Mouse (Mus musculus): ENCODE measurements at regions not wholly inside any gene's neighbourhood (a gene's known extent, or its start where the extent isn't known, plus 50 kb on each side); places are given as distances from the start of the nearest gene placed in this dataset.

DNA sequence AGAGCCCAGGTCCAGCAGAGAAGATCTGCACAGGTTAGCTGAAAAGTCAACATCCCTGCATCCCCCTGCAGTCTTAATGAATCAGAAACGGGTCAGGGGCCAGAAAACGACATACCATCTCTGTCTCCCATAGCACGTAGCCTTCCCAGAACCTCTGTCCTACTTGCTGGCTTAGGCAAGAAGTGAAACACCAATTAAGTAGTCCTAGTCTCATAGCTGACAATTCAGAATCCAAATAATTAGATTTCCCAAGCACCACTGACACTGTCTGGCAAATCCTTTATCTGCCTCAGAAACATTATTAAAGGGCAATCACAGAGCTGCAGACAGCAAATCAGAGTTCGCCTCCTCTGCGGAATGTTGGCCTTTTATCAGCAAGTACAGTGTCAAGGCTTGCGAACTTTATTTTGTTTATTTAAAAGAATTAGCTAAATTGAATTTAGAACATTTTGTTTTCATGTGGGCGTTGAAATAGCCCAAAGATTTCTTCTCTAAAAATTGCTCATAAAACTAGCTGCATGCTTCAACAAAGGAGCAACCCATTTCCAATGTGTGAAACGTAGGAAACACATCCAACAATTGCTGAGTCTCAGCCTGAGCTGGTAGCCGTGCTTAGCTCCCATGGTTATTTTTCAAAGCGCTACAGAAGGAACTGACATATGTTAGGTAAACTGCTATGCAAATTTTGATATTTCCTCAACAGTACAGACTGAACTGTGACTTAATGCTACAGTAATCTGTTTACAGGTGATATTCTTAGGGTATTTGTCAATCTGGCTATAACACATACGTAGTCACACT is 411.2 kb downstream of the Ipo11 start:
- DNase-seq (ENCODE audit: low spot score in 2 of 2), result no peak

DNA sequence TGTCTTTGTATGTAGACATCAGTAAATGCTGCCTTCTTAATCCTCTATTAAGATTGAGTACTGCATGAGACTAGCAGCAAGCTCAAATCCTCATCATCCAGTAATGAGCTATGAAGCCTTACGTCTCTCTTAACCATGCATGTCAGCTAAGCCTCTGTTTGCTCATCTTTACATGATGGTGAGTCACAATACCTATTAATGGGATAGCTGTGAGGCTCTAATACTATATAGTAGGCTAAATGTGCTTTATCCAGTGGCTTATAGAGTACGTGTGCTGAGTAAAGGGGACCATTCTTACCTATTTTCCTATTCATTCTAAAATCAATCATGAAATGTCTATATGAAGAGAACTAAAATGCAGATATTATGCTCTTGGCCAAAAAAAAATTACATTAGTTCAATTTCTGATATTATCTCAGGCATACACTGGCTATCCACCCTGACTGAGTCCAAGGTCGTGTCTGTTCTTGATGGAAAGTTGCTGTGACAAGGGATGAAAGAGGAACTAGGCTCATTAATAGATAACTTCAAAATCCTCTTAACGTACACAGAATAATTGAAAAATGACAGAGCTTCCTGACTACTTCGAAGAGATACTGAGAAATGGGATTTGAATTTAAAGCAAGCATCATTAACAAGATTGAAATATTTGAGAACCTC is 422.1 kb downstream of the Ipo11 start:
- no peak for DNase-seq (ENCODE audit: low spot score in 2 of 2)

DNA sequence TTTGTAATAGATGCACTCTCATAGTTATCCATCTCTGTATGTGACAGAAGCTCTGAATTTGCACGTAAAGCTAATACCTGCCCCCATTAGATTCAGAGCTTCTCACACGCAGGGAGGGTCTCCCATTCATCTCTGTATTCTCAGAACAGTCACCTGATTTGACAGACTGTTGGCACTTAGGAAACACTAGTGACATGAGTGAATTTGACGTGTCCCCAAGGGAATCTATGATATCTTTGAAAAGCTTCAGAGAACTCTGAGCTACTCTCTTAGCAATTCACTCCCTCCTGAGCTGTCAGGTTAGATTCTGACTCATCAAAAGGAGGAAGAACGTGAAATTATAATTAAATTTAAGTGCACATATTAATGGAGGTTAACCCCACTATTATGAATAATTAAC is 423.1 kb downstream of the Ipo11 start:
- DNase-seq (ENCODE audit: low spot score in 2 of 2), result no peak

DNA sequence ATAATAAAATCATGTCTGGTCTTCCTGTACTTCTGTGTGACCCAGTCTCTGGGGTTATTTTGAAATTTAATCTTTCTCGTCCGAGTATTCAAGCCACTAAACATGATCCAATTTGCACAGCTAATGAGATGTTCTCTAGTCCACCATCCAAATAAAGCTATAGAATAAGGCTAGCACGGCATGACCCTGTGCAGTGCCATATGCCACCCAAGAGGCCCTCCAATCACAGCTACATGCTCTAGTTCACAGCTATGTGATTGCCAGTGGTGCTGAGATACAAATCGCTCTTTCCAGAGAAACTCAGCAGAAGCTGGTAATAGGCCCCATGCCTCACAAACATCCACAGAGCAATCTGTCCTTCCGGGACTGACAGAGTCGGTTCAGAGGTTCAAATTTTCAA is 426.3 kb downstream of the Ipo11 start:
- no peak for DNase-seq (ENCODE audit: low spot score in 2 of 2)

DNA sequence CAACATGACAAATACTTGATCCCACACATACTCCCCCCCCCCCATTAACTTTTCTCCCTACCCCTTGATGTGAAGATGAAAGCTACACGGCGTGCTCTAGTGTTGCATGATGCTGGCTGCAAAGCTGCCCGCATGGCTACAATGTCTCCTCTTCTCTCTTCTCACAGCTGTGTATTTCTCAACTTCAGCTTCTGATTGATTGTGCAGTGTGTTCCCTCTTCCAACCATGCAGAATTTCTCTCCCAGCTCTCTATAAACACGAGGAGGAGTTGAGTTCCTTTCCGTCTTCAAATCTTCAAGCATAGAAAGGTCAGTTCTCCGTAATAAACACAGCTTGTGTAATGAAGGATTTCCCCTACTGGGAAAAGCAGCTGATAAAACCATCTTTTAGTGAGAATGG is 435.5 kb downstream of the Ipo11 start:
- DNase-seq (ENCODE audit: low spot score in 2 of 2), result no peak

DNA sequence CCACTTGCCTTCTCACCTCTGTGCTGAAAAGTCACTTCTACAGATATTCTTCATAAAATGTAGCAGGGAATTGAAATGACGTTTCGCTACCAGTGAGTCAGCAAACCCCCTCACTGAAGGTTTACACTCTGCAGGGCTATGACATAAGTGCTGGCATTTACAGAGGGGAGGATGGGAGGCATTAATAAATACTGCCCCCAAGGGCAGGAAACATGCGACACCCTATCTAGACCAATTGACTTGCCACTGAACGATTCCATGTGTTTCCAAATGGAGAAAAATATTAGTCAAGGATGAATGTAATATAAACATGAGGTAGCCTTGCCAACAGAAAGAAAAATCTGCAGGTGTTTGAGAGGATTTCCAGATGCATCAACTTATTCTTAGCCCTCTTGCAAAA is 465.5 kb downstream of the Ipo11 start:
- DNase-seq (ENCODE audit: low spot score in 2 of 2), result no peak

DNA sequence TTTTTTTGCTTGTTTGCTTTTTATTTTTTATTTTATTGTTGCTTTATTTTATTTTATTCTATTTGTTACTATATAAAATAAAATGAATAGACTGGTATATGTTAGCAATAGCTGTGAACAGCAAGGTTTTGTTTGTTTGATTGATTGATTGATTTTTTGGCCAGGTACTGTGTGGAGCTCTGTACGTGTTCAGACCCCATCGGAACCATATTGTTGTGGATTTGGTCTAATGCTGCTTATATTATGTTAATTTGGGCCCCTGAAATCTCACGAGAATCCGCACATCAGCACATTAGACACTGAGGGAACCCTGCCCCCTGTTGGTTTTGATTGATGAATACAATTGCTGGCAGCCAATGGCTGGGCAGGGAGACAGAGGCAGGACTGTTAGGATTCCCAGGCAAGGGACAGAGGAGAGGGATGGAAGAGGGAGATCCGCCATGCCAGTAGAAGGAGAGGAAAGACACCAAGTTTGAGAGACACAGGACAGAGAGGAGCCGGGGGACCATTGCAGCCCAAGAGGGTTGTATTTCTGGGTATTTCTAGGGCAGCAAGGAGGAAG is 482.3 kb downstream of the Ipo11 start:
- DNase-seq (ENCODE audit: low spot score in 2 of 2), result no peak

DNA sequence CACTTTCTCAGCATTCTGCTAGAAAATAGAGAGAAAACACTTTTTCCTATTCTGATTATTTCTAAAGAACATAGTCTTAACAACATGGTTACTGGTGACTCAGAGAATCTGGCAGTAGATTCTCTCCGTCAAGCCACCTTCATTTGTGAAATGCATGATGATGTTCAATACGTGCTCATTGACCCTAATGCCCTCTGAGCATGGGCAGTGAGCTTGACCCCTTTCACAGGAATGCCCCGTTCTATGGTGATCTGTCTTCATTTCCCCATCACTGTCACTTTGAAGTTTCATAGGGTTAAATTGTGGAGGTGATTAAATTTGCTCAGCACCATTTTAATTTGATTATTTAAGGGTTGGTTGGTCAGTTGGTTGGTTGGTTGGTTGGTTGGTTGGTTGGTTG is 504.6 kb downstream of the Ipo11 start:
- DNase-seq (ENCODE audit: low spot score in 2 of 2), result no peak

DNA sequence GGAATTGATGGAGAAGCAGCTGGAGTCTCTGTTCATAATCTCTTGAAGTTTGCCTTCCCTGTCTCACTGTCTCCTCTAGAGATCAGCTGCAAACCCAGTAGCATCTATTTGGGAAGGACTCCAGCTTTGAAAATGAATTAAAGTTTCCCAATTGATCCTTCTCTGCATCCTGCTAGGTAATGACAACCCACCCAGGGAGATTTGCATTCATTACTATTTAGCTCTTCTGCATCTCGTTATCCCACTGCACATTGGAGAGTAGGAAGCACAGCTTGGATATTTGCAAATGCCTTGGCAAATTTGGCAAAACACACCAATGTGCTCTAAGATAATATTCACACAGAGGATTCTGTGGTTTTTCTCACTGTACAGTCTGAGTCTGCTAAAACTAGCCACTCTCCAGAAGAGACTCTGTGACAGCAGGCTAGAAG is 530.1 kb downstream of the Ipo11 start:
- no peak for DNase-seq (ENCODE audit: low spot score in 2 of 2)

DNA sequence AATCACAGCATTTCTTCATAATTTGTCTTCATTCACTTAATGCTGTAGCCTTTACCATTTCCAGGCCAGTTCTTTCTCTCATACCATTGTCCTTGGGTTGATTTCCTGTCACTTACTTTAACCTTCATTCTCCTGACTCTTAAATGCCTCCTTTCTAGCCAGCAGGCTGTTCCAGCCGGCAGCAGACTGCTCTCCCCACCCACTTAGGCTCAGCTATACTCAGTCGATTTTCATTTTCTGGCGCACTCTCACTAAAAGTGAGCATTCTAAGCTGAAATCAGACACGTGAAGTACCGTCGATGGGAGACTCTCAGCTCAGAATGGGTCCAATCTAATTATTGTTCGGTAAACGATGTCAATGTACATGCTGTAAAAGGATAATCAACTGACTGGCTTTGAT is 544.1 kb downstream of the Ipo11 start:
- no peak for DNase-seq (ENCODE audit: low spot score in 2 of 2)

DNA sequence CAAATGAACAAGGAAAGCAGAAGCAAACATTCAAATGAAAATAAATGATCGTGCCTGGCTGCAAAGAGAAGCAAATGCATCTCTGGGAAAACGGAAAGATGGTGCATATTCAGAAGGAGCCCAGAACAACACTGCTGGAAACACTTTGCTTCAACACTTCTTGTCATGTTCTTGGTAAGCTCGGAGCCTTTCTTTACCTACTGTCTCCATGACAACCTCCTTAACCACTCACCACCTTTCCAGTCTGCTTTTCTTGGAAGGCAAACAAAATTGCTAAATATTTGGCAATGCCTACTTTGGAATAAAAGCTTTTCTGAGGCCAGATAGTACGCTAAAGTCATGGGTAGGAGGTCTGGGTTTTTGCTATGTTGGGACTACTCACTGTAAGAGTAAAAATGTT is 548.1 kb downstream of the Ipo11 start:
- no peak for DNase-seq (ENCODE audit: low spot score in 2 of 2)

DNA sequence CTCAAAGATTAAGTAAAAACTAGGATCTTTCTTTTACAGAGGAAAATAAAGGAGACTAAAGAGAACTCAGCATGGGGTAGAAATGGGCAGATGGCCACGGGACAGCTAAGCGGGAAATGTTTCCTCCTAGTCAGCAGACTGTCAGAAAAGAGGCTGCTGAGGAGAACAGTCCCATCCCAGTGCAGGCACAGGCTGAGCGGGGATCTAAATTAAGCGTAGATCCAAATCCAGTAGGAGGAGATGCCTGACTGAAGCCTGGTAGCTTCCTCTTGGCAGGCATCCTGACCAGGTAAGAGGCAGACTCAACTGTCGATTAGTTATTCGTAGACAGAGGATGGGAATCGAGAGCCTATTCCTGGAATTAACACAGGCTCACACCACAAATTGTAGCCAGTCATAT is 569.2 kb downstream of the Ipo11 start:
- DNase-seq (ENCODE audit: low spot score in 2 of 2), result no peak

DNA sequence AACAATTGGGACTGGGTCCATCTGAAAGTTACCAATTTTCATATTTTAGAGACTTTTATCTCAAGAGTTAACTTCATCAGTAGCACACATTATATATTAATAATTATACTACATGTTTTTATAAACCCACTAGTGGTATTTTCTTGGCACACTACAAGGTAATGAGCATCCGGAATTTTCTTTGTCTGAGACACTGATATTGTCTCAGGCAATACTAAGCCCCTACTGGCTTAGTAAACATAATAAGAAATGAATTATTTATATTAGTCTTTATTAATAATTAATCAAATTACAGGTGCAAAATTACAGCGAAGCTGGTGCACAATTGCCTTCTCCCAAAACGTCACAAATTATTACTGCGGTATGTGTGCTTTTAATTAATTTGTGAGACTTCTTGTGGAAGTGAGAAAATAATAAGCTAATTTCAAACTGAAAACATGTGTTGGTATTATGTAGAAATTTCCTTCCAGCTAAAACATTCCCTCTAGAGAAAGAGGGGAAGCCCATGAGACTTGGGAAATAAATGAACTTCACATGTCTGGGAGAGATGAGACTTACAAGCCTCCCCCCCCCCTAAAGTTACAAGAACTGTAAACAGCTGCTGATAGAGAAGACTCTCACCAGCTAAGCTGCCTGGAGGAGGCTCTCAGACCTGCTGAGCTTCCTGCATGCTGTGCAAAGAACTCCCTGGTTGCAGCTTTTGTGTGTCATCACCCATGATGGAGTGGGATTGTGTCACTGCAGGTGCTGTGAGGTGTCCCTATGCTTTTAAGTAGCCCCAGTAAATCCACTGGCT is 583.9 kb downstream of the Ipo11 start:
- no peak for DNase-seq (ENCODE audit: low spot score in 2 of 2)

DNA sequence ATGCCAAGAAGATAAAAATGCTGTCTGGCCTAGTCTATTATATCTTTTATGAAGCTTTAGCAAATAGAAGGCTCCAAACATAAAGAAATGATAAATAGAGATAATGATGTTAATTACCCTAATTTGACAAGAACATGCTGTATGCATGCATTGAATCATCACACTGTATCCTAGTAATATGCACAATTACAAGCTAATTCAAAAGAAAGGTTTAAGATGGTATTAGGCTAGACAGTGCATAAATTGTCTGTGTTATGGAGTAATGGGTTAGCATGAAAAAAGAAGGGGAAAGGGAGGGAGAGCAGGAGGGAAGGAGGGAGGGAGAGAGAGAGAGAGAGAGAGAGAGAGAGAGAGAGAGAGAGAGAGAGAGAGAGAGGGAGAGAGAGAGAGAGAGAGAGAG is 604.7 kb downstream of the Ipo11 start:
- no peak for DNase-seq (ENCODE audit: low spot score in 2 of 2)

DNA sequence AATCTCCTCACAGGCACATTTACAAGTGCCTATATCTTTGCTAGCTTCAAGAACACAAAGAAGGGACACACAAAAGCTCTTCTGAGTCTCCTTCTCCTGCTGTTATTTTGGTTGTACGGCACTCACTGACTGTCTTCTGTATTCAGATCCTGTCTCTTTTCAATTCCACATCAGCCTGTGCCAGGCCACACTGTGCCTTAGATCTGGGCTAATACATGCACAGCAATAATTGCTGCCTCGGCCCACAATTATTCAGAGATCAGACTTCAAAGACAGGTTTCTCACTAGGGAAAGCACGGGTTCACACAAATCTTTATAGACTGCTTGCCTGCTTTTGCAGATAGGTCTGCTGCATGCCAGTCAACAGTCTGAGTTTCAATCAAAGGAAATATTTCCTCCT is 617.8 kb downstream of the Ipo11 start:
- no peak for DNase-seq (ENCODE audit: low spot score in 2 of 2)

DNA sequence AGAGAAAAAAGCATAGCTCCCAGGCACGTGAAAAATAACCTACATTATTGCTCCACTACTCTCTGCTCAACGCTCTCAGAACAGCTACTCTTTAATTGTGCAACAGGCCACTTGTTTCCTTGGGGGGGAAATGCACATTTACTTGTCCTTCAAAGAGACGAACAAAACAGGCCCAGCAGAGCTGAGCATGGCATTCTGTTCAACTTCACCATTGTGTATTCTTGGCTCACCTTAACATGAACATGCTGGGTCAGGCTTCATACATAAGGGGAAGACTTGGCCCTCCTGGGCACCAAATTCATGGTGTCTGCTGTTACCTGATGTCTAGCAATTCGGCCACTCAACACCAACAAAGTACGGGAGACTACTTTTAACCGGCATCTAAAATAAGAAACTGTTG is 618.3 kb downstream of the Ipo11 start:
- DNase-seq (ENCODE audit: low spot score in 2 of 2), result no peak

DNA sequence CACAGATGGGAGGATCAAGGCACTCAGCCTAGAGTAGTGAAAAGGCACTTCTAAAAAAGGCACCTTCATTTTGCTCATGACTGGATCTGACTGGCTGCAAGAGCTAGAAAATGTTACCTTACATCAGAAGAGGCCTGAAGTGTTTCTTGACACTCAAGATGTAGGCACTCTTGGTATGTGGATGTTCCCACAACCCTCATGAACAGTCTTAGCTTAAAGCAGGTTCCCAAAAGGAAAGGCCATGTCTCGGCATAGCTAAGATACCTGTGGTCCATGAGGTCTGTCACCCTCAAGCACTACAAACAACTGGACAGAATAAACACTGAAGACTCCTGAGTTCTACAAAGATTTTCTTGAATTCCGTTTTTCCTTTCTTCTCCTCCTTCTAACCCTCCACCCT is 619.5 kb downstream of the Ipo11 start:
- no peak for DNase-seq (ENCODE audit: low spot score in 2 of 2)

DNA sequence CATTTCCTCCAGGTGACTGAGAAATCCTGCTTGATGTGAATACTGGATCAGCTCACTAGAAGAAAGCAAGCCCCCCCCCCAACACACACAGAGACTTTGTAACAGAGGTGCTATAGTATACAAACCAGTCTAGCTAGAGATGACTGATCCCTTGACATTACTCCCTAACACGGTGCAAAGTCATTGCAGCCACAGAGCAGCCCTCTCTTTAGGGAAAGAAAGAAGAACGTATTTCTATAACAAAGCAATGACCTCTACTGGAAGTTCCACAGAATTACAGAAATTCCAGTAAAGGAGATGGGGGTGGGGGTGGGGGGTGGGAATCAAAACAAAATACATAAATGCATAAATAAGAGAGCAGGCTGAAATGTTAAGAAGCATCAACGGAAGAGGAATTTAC is 655.6 kb downstream of the Ipo11 start:
- no peak for DNase-seq (ENCODE audit: low spot score in 2 of 2)

DNA sequence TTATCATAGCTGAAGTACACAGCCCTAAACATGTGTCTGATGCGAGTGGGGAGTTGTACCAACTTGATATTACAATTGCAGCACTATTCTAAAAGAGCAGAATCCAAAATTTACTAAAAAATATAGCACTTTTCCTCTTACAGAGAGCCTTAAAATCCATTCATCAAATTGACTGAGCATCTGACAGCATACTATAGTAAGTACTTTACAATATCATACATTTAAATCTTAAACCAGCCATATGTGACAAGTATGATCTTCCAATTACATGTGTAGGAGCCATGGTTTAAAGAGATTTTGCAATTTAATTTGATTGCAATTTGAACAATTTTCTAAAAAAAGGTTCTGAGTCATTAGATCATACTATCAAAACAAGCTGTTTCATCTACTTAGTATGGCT is 676.9 kb downstream of the Ipo11 start:
- no peak for DNase-seq (ENCODE audit: low spot score in 2 of 2)

Data from natural killer cell, adult 2 months (primary cell).